Mouse (Mus musculus) neural tube, embryonic 14.5 days (tissue): ENCODE measurements around the gene Erc1. TPM values are rescaled to one million over a fixed set of nuclear protein-coding genes. Genes with fewer than 3 reads are reported as not detected.

Source experiments
- ATAC-seq: fragments of 200-750 bp; cut with Nextera tagmentation; 2 replicates; pipeline ENCODE4 v1.8.0; 2017; ENCODE audit warnings: low read depth, mild to moderate bottlenecking, moderate TSS enrichment, moderate library complexity
- H3K27ac ChIP-seq: fragments of 300-500 bp; sonication (generic); 2 replicates; pipeline ENCODE4 v1.5.1; 2014; ENCODE audit warnings: low read depth, mild to moderate bottlenecking, control low read depth, low read length, moderate library complexity, mixed read lengths
- H3K27me3 ChIP-seq: fragments of 300-500 bp; sonication (generic); 2 replicates; pipeline ENCODE4 v1.6.1; 2014; ENCODE audit warnings: low read length; ENCODE audit not compliant: control insufficient read depth, insufficient read depth
- H3K36me3 ChIP-seq: fragments of 300-500 bp; sonication (generic); 2 replicates; pipeline ENCODE4 v1.6.1; 2014; ENCODE audit warnings: low read length, mixed read lengths; ENCODE audit not compliant: control insufficient read depth, insufficient read depth
- H3K4me1 ChIP-seq: fragments of 300-500 bp; sonication (generic); 2 replicates; pipeline ENCODE4 v1.6.1; 2014; ENCODE audit warnings: low read length; ENCODE audit not compliant: control insufficient read depth, insufficient read depth
- H3K4me2 ChIP-seq: fragments of 300-500 bp; sonication (generic); 2 replicates; pipeline ENCODE4 v1.6.1; 2014; ENCODE audit warnings: mild to moderate bottlenecking, low read depth, low read length, control low read depth
- H3K4me3 ChIP-seq: fragments of 300-500 bp; sonication (generic); 2 replicates; pipeline ENCODE4 v1.5.1; 2014; ENCODE audit warnings: low read depth, low read length, control low read depth, mixed read lengths
- H3K9ac ChIP-seq: fragments of 300-500 bp; sonication (generic); replicated peaks from 2 replicates; pipeline ENCODE4 v1.6.1; 2014; ENCODE audit warnings: low read depth, mild to moderate bottlenecking, control low read depth, low read length, mixed read lengths
- H3K9me3 ChIP-seq: fragments of 300-500 bp; sonication (generic); 2 replicates; pipeline ENCODE4 v1.6.1; 2016; ENCODE audit warnings: low read length; ENCODE audit not compliant: control insufficient read depth
- WGBS: fragments of 180-500 bp; shearing (Covaris S2); extraction: QIAGEN DNeasy Blood & Tissue Kit; methylation state at CpG from one replicate; pipeline ENCODE4 v1.1.7; 2014; 5-methylcytosine and 5-hydroxymethylcytosine counted together
- polyA plus RNA-seq: library from polyadenylated mRNA; unstranded; fragments of >200 nt; fragmentation: Nextera tagmentation; extraction: Ambion mirVana; gene quantifications from 2 replicates; pipeline ENCODE4 v1.2.1, GENCODE M21; 2014

Erc1 gene
- polyA plus RNA-seq, 1 experiment from 2014 or later = 66.1 TPM

DNA sequence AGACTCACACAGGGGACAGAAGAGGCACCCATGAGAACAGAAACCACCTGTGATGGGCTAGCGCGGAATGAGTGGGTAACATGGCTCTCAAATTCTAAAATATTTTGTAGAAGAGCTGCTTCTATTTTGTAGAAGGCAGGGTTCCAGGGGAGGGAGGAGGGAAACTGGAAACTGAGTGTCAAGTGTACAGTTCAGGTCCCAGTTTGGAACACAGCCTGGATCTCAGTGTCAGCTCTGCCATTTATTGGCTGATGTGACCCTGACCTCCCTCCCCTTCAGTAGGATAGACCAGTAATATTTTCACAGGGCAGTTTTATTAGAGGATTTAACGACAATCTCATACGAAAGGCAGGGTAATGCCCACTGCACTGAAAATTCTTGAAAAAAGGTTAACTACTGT lies 271.3 kb downstream of the Erc1 start:
- Histone ChIP-seq H3K9me3 (no peaks in the 10 kb centered on the region), H3K9ac (no peak overlapping the region), H3K27me3 (no peaks in the 10 kb centered on the region), H3K4me2 (no peak overlapping the region), H3K36me3 (peaks cover 16% of the 10 kb centered on the region), H3K4me1 (no peaks in the 10 kb centered on the region), H3K4me3 (no peak overlapping the region), H3K27ac (no peak overlapping the region)
- no peak for ATAC-seq
- WGBS = 87% methylated on average over 4 of the region's 4 CpGs

DNA sequence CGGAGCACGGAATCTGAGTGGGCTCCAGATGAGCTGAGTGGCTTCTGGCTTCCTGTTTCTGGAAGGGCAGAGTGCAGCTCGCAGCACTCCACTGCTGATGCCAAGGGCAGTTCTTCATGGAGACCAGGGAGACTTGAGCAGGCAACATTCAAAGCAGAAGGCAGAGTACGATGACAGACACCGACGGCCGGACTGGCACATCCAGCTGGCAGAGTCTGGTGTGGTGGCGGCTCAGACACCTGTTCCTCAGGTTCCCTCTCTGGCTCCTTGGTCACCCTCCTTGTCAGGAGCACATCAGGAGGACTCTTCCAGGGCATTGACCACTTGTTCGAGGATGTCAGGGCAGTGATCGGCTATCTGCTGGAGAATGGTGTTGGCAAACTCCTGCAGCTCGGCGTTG lies 272.6 kb downstream of the Erc1 start:
- no peaks in the 10 kb centered on the region for H3K9me3 ChIP-seq
- no peak overlapping the region for H3K4me2 ChIP-seq
- H3K36me3 ChIP-seq = peaks cover 16% of the 10 kb centered on the region
- ATAC-seq = no peak
- H3K4me3 ChIP-seq = no peak overlapping the region
- no peak overlapping the region for H3K27ac ChIP-seq
- 97% methylated on average over 12 of the region's 12 CpGs for WGBS
- H3K27me3 ChIP-seq = no peaks in the 10 kb centered on the region
- no peaks in the 10 kb centered on the region for H3K4me1 ChIP-seq
- no peak overlapping the region for H3K9ac ChIP-seq

DNA sequence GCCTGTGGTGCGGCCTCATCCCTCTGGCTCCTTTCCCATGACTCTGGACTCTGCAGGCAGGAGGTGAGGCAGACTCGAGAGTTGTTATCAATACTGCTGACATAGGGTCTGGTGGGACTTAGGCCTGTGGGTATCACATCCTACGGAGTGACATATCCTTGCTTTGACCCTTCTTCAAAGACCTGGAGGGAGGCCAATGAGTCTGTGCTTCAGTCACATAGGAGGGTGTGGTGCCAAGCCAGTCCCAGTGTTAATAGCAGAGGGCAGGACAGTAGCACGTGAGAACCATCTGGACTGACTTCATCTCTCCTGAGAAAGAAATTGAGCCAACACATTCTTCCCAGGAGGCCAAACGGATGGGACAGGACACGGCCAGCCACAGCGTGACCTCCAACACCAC lies 275.7 kb downstream of the Erc1 start:
- whole genome bisulfite sequencing = 87% methylated on average over 7 of the region's 7 CpGs
- ATAC-seq = no peak
- Histone ChIP-seq H3K27me3 (no peaks in the 10 kb centered on the region), H3K27ac (no peak overlapping the region), H3K4me1 (no peaks in the 10 kb centered on the region), H3K9me3 (no peaks in the 10 kb centered on the region), H3K4me3 (no peak overlapping the region), H3K4me2 (no peak overlapping the region), H3K9ac (no peak overlapping the region), H3K36me3 (peaks cover 16% of the 10 kb centered on the region)

DNA sequence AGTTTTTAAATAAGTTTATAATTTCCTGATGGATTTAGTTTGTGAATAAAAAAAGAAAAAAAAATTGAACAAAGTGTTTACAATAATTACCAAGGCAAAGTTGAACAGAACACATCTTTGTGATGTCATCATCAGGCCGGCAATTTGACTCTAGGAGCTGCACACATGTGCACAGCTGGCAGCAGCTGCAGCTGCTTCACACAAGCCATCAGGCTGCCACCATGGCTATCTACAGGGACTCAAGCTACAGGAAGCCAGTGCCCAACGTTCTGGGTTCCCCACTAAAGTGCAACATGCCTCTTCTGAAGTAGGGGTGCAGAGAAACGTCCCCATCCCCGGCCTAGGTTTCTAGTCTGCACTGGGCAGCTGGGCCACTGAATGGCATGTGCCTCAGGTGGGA lies 277.2 kb downstream of the Erc1 start:
- Histone ChIP-seq H3K4me2 (no peak overlapping the region), H3K4me1 (no peaks in the 10 kb centered on the region), H3K4me3 (no peak overlapping the region), H3K36me3 (peaks cover 16% of the 10 kb centered on the region), H3K9ac (no peak overlapping the region), H3K9me3 (no peaks in the 10 kb centered on the region), H3K27me3 (no peaks in the 10 kb centered on the region), H3K27ac (no peak overlapping the region)
- 88% methylated on average over 4 of the region's 4 CpGs for WGBS
- no peak for ATAC-seq

DNA sequence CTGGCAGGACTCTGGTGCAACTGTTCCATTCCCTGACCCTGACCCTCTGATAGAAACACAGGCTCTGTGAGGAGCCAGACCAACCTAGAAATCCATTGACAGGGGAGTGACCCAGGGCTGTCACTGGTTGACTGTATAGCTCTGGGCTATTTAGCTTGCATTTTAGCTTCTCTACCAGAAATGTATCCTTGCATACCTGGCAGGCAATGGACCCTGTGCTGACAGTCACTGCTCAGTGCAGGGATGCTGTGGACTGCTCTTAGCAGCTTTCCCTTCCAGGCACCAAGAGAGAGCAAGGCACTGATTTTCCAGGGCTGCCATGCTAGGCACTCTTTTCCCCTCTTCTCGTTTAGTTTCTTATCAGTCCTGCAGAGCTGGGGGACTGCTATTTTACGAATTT lies 279.6 kb downstream of the Erc1 start:
- H3K4me3 ChIP-seq = no peak overlapping the region
- ATAC-seq = no peak
- WGBS = 98% methylated on average over 2 of the region's 2 CpGs
- no peak overlapping the region for H3K9ac ChIP-seq
- no peaks in the 10 kb centered on the region for H3K4me1 ChIP-seq
- H3K36me3 ChIP-seq = 0 out of 2 replicates have a peak, but pooled peaks cover 5% of the 10 kb centered on the region
- no peaks in the 10 kb centered on the region for H3K27me3 ChIP-seq
- no peak overlapping the region for H3K4me2 ChIP-seq
- H3K27ac ChIP-seq = no peak overlapping the region
- no peaks in the 10 kb centered on the region for H3K9me3 ChIP-seq

DNA sequence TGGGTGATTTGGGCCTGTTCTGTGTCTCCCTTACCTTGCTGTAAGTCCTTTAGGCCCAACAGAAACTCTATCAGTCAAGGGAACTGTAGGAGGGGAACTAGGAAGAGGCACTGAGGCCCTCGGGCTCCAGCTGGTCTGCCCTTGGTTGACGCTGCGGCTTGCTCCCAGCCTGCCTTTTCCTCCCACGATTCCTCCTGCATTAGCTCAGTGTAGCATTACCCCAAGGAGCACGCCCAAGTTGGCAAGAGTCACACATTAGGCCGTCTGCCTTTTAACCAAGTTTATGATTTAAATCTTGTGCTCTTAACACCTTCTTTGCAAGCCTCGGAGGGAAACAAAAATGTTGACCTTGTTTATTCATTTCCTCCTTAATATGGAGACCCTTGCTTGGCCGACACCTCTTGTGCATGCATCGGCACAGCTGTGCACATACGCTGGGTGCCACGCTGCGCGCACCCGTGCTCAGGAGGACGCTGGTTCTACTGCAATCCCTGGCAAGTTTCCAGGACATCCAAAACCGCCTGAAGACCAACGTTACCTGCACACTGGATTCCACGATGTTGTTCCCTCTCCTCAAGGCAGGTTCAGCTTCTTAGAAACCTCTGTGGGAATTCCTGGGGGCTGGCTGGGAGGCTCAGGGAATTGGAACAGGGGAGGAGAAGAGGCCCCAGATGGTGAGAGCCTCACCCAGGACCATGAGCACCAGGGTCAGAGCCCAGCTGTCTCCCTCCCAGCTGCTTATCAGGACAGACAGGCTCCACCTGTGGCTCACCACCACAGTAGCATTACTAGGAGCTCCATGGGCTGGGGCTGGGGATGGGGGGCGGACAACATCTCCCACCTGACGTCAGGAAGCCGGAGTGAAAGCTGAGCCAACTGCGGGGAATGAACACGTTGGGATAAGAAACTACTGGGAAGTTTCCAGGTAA lies 282.3 kb downstream of the Erc1 start:
- no peak overlapping the region for H3K9ac ChIP-seq
- H3K4me2 ChIP-seq = no peak overlapping the region
- no peak overlapping the region for H3K27ac ChIP-seq
- no peak overlapping the region for H3K4me3 ChIP-seq
- H3K9me3 ChIP-seq = no peaks in the 10 kb centered on the region
- ATAC-seq = no peak
- WGBS = 89% methylated on average over 23 of the region's 23 CpGs
- no peaks in the 10 kb centered on the region for H3K36me3 ChIP-seq
- no peaks in the 10 kb centered on the region for H3K27me3 ChIP-seq
- H3K4me1 ChIP-seq = no peaks in the 10 kb centered on the region

DNA sequence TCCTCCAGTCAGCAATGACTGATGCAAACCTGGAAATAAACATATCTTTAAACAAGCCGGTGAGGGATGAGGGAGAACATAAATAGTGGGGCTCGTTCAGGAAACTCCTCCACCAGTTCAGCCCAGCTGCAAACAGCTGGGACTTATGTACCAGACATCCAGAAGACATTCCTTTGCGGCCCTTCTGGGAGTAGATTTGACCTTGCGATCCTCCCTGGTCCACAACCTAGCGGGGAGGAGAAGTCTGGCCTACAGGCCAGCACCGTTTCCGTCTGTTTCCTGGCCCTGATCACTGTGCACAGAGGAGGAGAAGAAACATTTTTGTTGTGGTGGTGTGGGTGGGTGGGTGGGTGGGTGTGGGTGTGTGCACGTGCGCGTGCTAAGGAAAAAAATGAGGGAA lies 285.4 kb downstream of the Erc1 start:
- Histone ChIP-seq H3K9me3 (no peaks in the 10 kb centered on the region), H3K27ac (no peak overlapping the region), H3K9ac (no peak overlapping the region), H3K27me3 (no peaks in the 10 kb centered on the region), H3K4me3 (no peak overlapping the region), H3K4me1 (no peaks in the 10 kb centered on the region), H3K4me2 (no peak overlapping the region), H3K36me3 (no peaks in the 10 kb centered on the region)
- WGBS = 89% methylated on average over 10 of the region's 10 CpGs
- ATAC-seq = no peak

DNA sequence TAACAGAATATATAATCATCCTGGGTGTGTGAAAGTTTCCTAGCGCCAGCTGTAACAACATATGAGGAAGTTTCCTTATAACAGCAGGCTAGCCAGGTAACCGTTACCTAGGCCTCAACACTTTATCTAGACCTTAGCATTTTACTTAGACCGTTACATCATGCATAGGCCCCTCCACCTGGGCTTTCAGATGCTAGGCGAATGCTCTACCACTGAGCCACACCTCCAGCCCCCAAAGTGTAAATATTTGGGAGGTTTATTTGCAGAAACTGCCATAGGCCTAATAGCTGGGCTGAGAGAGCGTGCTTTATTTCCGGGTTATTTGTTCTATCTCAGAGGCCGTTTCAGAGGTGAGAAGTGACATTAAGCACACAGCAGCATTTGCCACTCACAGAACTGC lies 289.1 kb downstream of the Erc1 start:
- Histone ChIP-seq H3K4me3 (no peak overlapping the region), H3K27me3 (no peaks in the 10 kb centered on the region), H3K4me2 (no peak overlapping the region), H3K36me3 (no peaks in the 10 kb centered on the region), H3K4me1 (no peaks in the 10 kb centered on the region), H3K9me3 (no peaks in the 10 kb centered on the region), H3K27ac (no peak overlapping the region), H3K9ac (no peak overlapping the region)
- WGBS = 78% methylated on average over 7 of the region's 7 CpGs
- no peak for ATAC-seq

DNA sequence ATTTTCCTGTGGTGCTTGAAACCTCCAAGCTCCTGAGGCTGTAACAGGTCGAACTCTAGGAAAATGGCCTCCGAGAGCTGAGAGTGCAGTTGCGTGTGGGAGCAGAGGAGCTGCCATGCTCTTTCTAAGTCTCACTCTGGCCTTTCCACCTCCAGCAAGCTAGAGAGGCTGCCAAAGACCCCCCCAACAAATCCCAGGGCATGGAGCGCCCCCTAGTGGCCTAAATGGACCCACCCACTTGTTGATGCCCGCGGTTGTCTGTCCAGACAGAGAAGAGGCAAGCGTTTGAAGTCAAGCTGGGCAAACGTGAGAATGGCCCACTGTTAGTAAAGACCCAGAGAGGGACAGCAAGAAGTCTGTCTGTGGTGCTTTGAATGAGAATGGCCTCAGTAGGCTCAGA lies 293.5 kb downstream of the Erc1 start:
- Histone ChIP-seq H3K4me2 (no peak overlapping the region), H3K36me3 (no peaks in the 10 kb centered on the region), H3K27ac (no peak overlapping the region), H3K27me3 (no peaks in the 10 kb centered on the region), H3K4me1 (no peaks in the 10 kb centered on the region), H3K9ac (no peak overlapping the region), H3K4me3 (no peak overlapping the region), H3K9me3 (no peaks in the 10 kb centered on the region)
- no peak for ATAC-seq
- WGBS = 74% methylated on average over 8 of the region's 8 CpGs
